Mouse (Mus musculus) midbrain, embryonic 11.5 days (tissue): ENCODE results near the gene D930048N14Rik. TPM values are rescaled to one million over a fixed set of nuclear protein-coding genes. Genes with fewer than 3 reads are reported as not detected.
"Not testable (repeated sequence)": the region's sequence is repeated elsewhere in the genome, so short reads cannot be mapped to it uniquely, and the experiment has no call there.

ENCODE experiments used
- ATAC-seq: fragments of 200-750 bp; cut with Nextera tagmentation; 2 replicates; pipeline ENCODE4 v1.8.0; 2017; ENCODE audit warnings: moderate TSS enrichment, moderate library complexity; ENCODE audit not compliant: low FRiP score
- DNase-seq: peaks from one replicate; pipeline ENCODE4 v3.0.0; 2015; ENCODE audit warnings: low spot score; ENCODE audit errors: missing footprints
- H3K27ac ChIP-seq: fragments of 300-500 bp; sonication (generic); 2 replicates; pipeline ENCODE4 v1.5.1; 2014; ENCODE audit warnings: low read depth, low read length
- H3K27me3 ChIP-seq: fragments of 300-500 bp; sonication (generic); 2 replicates; pipeline ENCODE4 v1.6.1; 2014; ENCODE audit warnings: mild to moderate bottlenecking, low read length, moderate library complexity, mixed read lengths; ENCODE audit not compliant: control insufficient read depth, insufficient read depth
- H3K36me3 ChIP-seq: fragments of 300-500 bp; sonication (generic); 2 replicates; pipeline ENCODE4 v1.6.1; 2014; ENCODE audit warnings: mild to moderate bottlenecking, low read length, moderate library complexity, mixed read lengths; ENCODE audit not compliant: control insufficient read depth, insufficient read depth
- H3K4me1 ChIP-seq: fragments of 300-500 bp; sonication (generic); 2 replicates; pipeline ENCODE4 v1.6.1; 2014; ENCODE audit warnings: low read length; ENCODE audit not compliant: control insufficient read depth, insufficient read depth
- H3K4me2 ChIP-seq: fragments of 300-500 bp; sonication (generic); 2 replicates; pipeline ENCODE4 v1.6.1; 2014; ENCODE audit warnings: mild to moderate bottlenecking, moderate library complexity
- H3K4me3 ChIP-seq: fragments of 300-500 bp; sonication (generic); 2 replicates; pipeline ENCODE4 v1.5.1; 2014; ENCODE audit warnings: low read depth, low read length
- H3K9ac ChIP-seq: fragments of 300-500 bp; sonication (generic); 2 replicates; pipeline ENCODE4 v1.6.1; 2014; ENCODE audit warnings: low read length
- H3K9me3 ChIP-seq: fragments of 300-500 bp; sonication (generic); 2 replicates; pipeline ENCODE4 v1.6.1; 2016; ENCODE audit warnings: low read length; ENCODE audit not compliant: control insufficient read depth
- WGBS: fragments of 180-500 bp; shearing (Covaris S2); extraction: QIAGEN DNeasy Blood & Tissue Kit; methylation state at CpG from one replicate; pipeline ENCODE4 v1.1.7; 2014; 5-methylcytosine and 5-hydroxymethylcytosine counted together
- polyA plus RNA-seq: library from polyadenylated mRNA; unstranded; fragments of >200 nt; fragmentation: Nextera tagmentation; extraction: Ambion mirVana; gene quantifications from 2 replicates; pipeline ENCODE4 v1.2.1, GENCODE M21; 2014

Gene D930048N14Rik
- polyA plus RNA-seq, 1 experiment from 2014 or later: 0.18 TPM

DNA sequence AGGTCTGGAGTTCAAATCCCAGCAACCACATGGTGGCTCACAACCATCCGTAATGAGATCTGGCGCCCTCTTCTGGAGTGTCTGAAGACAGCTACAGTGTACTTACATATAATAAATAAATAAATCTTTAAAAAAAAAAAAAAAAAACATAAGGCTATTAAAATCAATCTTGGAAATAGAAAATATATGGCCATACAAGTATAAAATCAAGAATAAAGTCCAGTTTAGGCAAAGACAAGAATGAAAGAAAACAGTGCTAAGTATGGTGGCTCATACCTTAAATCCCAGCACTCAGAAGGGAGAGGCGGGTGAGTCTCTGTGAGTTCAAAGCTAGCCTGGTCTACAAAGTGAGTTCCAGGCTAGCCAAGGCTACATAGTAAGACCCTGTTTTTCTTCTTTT, 39.8 kb downstream of the D930048N14Rik start:
- not testable (repeated sequence) for H3K9me3 ChIP-seq, H3K4me1 ChIP-seq, H3K4me2 ChIP-seq, DNase-seq, H3K36me3 ChIP-seq, H3K4me3 ChIP-seq, ATAC-seq, H3K27me3 ChIP-seq, H3K9ac ChIP-seq, H3K27ac ChIP-seq
- 92% methylated on average over 1 of the region's 3 CpGs for WGBS

DNA sequence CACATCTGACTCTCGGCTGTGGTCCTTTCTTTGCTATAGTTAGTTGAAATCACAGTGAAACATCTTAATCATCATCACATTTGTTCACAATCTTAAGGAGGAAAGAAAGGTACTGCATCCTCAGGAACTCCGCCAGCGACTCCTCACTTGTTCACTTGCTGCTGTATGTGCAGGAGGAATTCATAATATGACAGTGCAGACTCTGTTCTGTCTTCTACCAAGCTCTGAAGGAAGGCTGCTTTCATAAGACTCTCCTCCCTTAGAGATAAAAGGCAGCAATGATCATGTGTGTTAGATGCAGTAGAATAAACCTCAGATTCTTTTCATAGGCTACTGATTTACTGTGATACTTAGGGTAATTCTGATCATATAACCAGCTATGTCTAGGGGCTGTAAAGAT, 44.2 kb downstream of the D930048N14Rik start:
- no peak overlapping the region for H3K9ac ChIP-seq
- H3K27me3 ChIP-seq: no peaks in the 10 kb centered on the region
- DNase-seq: no peak
- H3K4me1 ChIP-seq: no peaks in the 10 kb centered on the region
- WGBS: 96% methylated on average over 3 of the region's 3 CpGs
- no peak overlapping the region for H3K4me3 ChIP-seq
- no peak overlapping the region for H3K4me2 ChIP-seq
- H3K9me3 ChIP-seq: no peaks in the 10 kb centered on the region
- ATAC-seq: no peak
- no peak overlapping the region for H3K27ac ChIP-seq
- H3K36me3 ChIP-seq: peaks cover 4% of the 10 kb centered on the region; the same call in 1 of the 2 replicates

DNA sequence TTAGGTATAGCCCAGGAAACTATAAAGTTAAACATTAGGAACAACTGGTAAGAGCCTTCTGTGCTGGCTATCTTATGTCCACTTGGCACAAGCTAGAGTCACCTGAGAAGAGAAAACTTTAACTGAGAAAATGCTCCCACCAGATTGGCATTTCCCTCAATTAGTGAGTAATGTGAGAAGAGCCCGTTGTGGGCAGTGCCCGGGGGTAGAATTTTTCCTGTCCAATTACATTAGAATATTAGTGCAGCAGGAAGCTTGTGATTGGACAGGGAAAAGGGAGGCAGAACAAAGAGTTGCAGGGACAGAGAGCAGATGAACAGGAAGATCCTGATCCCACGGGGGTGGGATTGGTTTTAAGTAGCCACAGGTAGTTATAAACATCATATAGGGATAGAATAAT, 52.1 kb downstream of the D930048N14Rik start:
- no peaks in the 10 kb centered on the region for H3K27me3 ChIP-seq
- no peak overlapping the region for H3K9ac ChIP-seq
- no peak for DNase-seq
- 91% methylated on average over 3 of the region's 3 CpGs for WGBS
- H3K4me2 ChIP-seq: no peak overlapping the region
- ATAC-seq: no peak
- H3K9me3 ChIP-seq: no peaks in the 10 kb centered on the region
- H3K4me1 ChIP-seq: no peaks in the 10 kb centered on the region
- H3K36me3 ChIP-seq: peaks cover 9% of the 10 kb centered on the region; the same call in 1 of the 2 replicates
- H3K27ac ChIP-seq: no peak overlapping the region
- no peak overlapping the region for H3K4me3 ChIP-seq

DNA sequence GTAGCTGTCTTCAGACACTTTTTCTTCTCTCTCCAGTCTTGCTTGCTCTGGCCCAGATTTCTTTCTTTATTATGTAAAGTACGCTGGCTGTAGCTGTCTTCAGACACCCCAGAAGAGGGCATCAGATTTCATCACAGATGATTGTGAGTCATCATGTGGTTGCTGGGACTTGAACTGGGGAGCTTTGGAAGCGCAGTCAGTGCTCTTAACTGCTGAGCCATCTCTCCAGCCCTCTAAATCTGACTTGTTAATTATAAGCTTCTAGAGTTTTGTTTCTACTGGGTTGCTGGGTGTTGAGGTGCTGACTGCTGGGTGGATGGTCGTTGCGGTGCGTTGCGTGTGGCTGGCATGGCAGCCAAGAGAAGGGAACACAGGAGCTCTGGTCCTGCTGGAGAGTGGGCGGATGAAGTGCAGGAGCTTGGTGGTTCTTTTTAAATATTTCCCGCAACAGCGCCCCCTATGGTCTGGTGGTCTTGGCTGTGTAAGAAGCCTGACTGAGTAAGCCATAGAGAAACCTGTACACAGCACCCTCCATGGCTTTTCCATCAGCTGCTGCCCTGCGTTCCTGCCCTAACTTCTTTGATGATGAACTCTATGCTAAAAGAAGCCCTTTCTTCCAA, 52.7 kb downstream of the D930048N14Rik start:
- WGBS: 60% methylated on average over 10 of the region's 10 CpGs
- no peaks in the 10 kb centered on the region for H3K4me1 ChIP-seq
- H3K4me3 ChIP-seq: no peak overlapping the region
- H3K9ac ChIP-seq: no peak overlapping the region
- H3K9me3 ChIP-seq: no peaks in the 10 kb centered on the region
- ATAC-seq: no peak
- peaks cover 10% of the 10 kb centered on the region; the same call in 1 of the 2 replicates for H3K36me3 ChIP-seq
- DNase-seq: peak; percentile 95
- no peak overlapping the region for H3K4me2 ChIP-seq
- H3K27me3 ChIP-seq: no peaks in the 10 kb centered on the region
- H3K27ac ChIP-seq: no peak overlapping the region

DNA sequence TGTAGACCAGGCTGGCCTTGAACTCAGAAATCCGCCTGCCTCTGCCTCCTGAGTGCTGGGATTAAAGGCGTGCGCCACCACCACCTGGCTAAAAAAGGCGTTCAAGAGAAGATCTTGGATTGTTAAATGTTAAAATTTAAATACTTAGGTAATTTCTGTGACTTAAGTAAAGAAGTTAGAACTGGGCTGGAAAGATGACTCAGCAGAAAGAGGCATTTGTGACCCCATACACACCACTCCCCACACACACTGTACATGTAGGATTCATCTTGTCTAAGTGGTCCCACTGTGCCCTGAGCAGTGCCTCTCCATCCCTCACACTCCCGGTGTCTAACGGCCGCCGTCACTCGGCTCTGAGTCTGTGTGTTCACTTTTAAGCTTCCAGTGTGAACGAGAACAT, 55.7 kb downstream of the D930048N14Rik start:
- Histone ChIP-seq H3K27ac (no peak overlapping the region), H3K4me3 (no peak overlapping the region), H3K9me3 (no peaks in the 10 kb centered on the region), H3K4me1 (no peaks in the 10 kb centered on the region), H3K4me2 (no peak overlapping the region), H3K36me3 (peaks cover 10% of the 10 kb centered on the region; the same call in 1 of the 2 replicates), H3K27me3 (no peaks in the 10 kb centered on the region), H3K9ac (no peak overlapping the region)
- ATAC-seq (no peak), DNase-seq (no peak)
- 95% methylated on average over 10 of the region's 10 CpGs for WGBS

DNA sequence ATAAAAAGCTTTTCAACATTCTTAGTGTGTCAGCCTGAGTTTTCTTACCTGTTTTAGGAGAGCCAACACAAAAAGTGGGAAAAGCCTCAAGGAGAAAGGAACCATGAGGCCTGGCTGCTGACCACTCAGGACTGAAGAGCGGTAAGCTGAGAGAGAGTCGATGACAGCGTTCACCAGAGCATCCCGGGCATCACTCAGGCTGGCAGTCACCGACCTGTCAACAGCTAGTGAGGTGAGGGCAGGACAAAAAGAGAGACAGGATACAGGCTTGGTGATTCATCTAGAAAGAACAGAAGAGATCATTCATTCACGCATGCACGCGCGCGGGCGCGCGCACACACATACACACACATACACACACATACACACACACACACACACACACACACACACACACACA, 56.3 kb downstream of the D930048N14Rik start:
- no peak for DNase-seq
- H3K27me3 ChIP-seq: no peaks in the 10 kb centered on the region
- H3K36me3 ChIP-seq: peaks cover 14% of the 10 kb centered on the region
- H3K4me1 ChIP-seq: no peaks in the 10 kb centered on the region
- no peak for ATAC-seq
- no peak overlapping the region for H3K9ac ChIP-seq
- no peak overlapping the region for H3K4me2 ChIP-seq
- no peaks in the 10 kb centered on the region for H3K9me3 ChIP-seq
- H3K4me3 ChIP-seq: no peak overlapping the region
- no peak overlapping the region for H3K27ac ChIP-seq
- WGBS: 96% methylated on average over 10 of the region's 13 CpGs

Other genes with a start within 250 kb of the D930048N14Rik start
- gene Phykpl, start 66.2 kb upstream of the D930048N14Rik start, polyA plus RNA-seq: 9.6 and 10.7 TPM in 2 replicates
- gene Hnrnpab, start 44.1 kb upstream of the D930048N14Rik start, polyA plus RNA-seq: 802 and 844 TPM in 2 replicates
- 152 and 167 TPM in 2 replicates for gene Nhp2, start 31.2 kb upstream of the D930048N14Rik start, polyA plus RNA-seq
- gene Rmnd5b, start 15.1 kb upstream of the D930048N14Rik start, polyA plus RNA-seq: 40.4 and 41.5 TPM in 2 replicates
- 6.3 and 9.2 TPM in 2 replicates for gene N4bp3, start 112 bp upstream of the D930048N14Rik start, polyA plus RNA-seq
- gene 0610009B22Rik, start 37.9 kb downstream of the D930048N14Rik start, polyA plus RNA-seq: 98.9 and 103 TPM in 2 replicates
- 13.0 and 14.5 TPM in 2 replicates for gene Sec24a, start 112.7 kb downstream of the D930048N14Rik start, polyA plus RNA-seq
- gene Sar1b, start 112.7 kb downstream of the D930048N14Rik start, polyA plus RNA-seq: 128 and 141 TPM in 2 replicates
- gene Jade2, start 206.7 kb downstream of the D930048N14Rik start, polyA plus RNA-seq: 0.20 and 0.22 TPM in 2 replicates